Mouse (Mus musculus): ENCODE data around the gene Ccdc121. TPM values are rescaled to one million over a fixed set of nuclear protein-coding genes. Genes with fewer than 3 reads are reported as not detected.
A peak's percentile ranks its signal among the peaks of the same experiment; 100 is the strongest.

The Ccdc121 gene
- not detected in 2 replicates for polyA plus RNA-seq (2015; fragmentation: Nextera tagmentation; extraction: Ambion mirVana)

- Histone ChIP-seq H3K27ac (no peak within 1 kb of the TSS), H3K4me3 (replicated peaks) (no peak within 1 kb of the TSS), H3K36me3 (no peaks in the 10 kb centered on the region), H3K4me1 (replicated peaks) (no peaks in the 10 kb centered on the region), H3K27me3 (no peaks in the 10 kb centered on the region), H3K9ac (no peak within 1 kb of the TSS), H3K4me2 (no peak within 1 kb of the TSS), H3K9me3 (replicated peaks) (no peaks in the 10 kb centered on the region)
- DNase-seq (no peak), ATAC-seq (ENCODE audit: low read depth) (no peak)
- 44% methylated on average over 4 of the region's 4 CpGs for WGBS (ENCODE audit: insufficient replicate concordance)
These were observed at the start of gene Ccdc121 for GRCm38 (mm10) chr1:181511307-181511706. Gene Ccdc121 (minus strand): TSS chr1:181511451.

GRCm38 (mm10) chr1:181560325-181560724 is 49.1 kb upstream of the Ccdc121 start:
- no peaks in the 10 kb centered on the region for H3K27me3 ChIP-seq
- no peaks in the 10 kb centered on the region for H3K36me3 ChIP-seq
- H3K4me3 ChIP-seq (replicated peaks) = no peak overlapping the region
- H3K9me3 ChIP-seq (replicated peaks) = no peaks in the 10 kb centered on the region
- H3K27ac ChIP-seq = no peak overlapping the region
- ATAC-seq (ENCODE audit: low read depth) = no peak
- H3K4me2 ChIP-seq = no peak overlapping the region
- H3K9ac ChIP-seq = no peak overlapping the region
- 73% methylated on average over 6 of the region's 6 CpGs for WGBS (ENCODE audit: insufficient replicate concordance)
- DNase-seq = no peak
- H3K4me1 ChIP-seq (replicated peaks) = no peaks in the 10 kb centered on the region

GRCm38 (mm10) chr1:181559655-181560054 is 48.4 kb upstream of the Ccdc121 start:
- H3K4me2 ChIP-seq = no peak overlapping the region
- no peaks in the 10 kb centered on the region for H3K4me1 ChIP-seq (replicated peaks)
- H3K4me3 ChIP-seq (replicated peaks) = no peak overlapping the region
- no peaks in the 10 kb centered on the region for H3K27me3 ChIP-seq
- DNase-seq = no peak
- no peaks in the 10 kb centered on the region for H3K36me3 ChIP-seq
- no peak for ATAC-seq (ENCODE audit: low read depth)
- no peaks in the 10 kb centered on the region for H3K9me3 ChIP-seq (replicated peaks)
- 59% methylated on average over 10 of the region's 10 CpGs for WGBS (ENCODE audit: insufficient replicate concordance)
- no peak overlapping the region for H3K9ac ChIP-seq
- no peak overlapping the region for H3K27ac ChIP-seq

- ATAC-seq (ENCODE audit: low read depth) = no peak
- Histone ChIP-seq H3K27me3 (no peaks in the 10 kb centered on the region), H3K4me2 (no peak overlapping the region), H3K4me1 (replicated peaks) (no peaks in the 10 kb centered on the region), H3K9me3 (replicated peaks) (no peaks in the 10 kb centered on the region), H3K4me3 (replicated peaks) (no peak overlapping the region), H3K27ac (no peak overlapping the region), H3K9ac (no peak overlapping the region), H3K36me3 (no peaks in the 10 kb centered on the region)
- no peak for DNase-seq
- 35% methylated on average over 5 of the region's 5 CpGs for WGBS (ENCODE audit: insufficient replicate concordance)
These were observed 44.2 kb upstream of the Ccdc121 start for GRCm38 (mm10) chr1:181555475-181555874.

- no peak for ATAC-seq (ENCODE audit: low read depth)
- no peaks in the 10 kb centered on the region for H3K27me3 ChIP-seq
- no peak for DNase-seq
- H3K9me3 ChIP-seq (replicated peaks) = no peaks in the 10 kb centered on the region
- no peak overlapping the region for H3K27ac ChIP-seq
- H3K9ac ChIP-seq = no peak overlapping the region
- no peak overlapping the region for H3K4me3 ChIP-seq (replicated peaks)
- H3K4me1 ChIP-seq (replicated peaks) = no peaks in the 10 kb centered on the region
- 27% methylated on average over 10 of the region's 10 CpGs for WGBS (ENCODE audit: insufficient replicate concordance)
- H3K36me3 ChIP-seq = no peaks in the 10 kb centered on the region
- H3K4me2 ChIP-seq = no peak overlapping the region
These were observed 41.5 kb upstream of the Ccdc121 start for GRCm38 (mm10) chr1:181552533-181553410.

- DNase-seq (no peak), ATAC-seq (ENCODE audit: low read depth) (no peak)
- Histone ChIP-seq H3K4me2 (no peak overlapping the region), H3K4me3 (replicated peaks) (no peak overlapping the region), H3K4me1 (replicated peaks) (no peaks in the 10 kb centered on the region), H3K36me3 (no peaks in the 10 kb centered on the region), H3K9ac (no peak overlapping the region), H3K9me3 (replicated peaks) (no peaks in the 10 kb centered on the region), H3K27ac (no peak overlapping the region), H3K27me3 (no peaks in the 10 kb centered on the region)
- WGBS (ENCODE audit: insufficient replicate concordance) = 33% methylated on average over 5 of the region's 5 CpGs
These were observed 39.6 kb upstream of the Ccdc121 start for GRCm38 (mm10) chr1:181550826-181551225.

GRCm38 (mm10) chr1:181549987-181550386 is 38.7 kb upstream of the Ccdc121 start:
- no peak overlapping the region for H3K27ac ChIP-seq
- H3K9ac ChIP-seq = no peak overlapping the region
- no peak for ATAC-seq (ENCODE audit: low read depth)
- 73% methylated on average over 8 of the region's 8 CpGs for WGBS (ENCODE audit: insufficient replicate concordance)
- no peak overlapping the region for H3K4me2 ChIP-seq
- no peaks in the 10 kb centered on the region for H3K27me3 ChIP-seq
- no peak overlapping the region for H3K4me3 ChIP-seq (replicated peaks)
- no peaks in the 10 kb centered on the region for H3K4me1 ChIP-seq (replicated peaks)
- no peaks in the 10 kb centered on the region for H3K9me3 ChIP-seq (replicated peaks)
- no peaks in the 10 kb centered on the region for H3K36me3 ChIP-seq
- DNase-seq = no peak

GRCm38 (mm10) chr1:181545044-181545772 is 34.0 kb upstream of the Ccdc121 start:
- peak; percentile 27 for DNase-seq
- Histone ChIP-seq H3K9me3 (replicated peaks) (no peaks in the 10 kb centered on the region), H3K4me3 (replicated peaks) (no peak overlapping the region), H3K4me1 (replicated peaks) (no peaks in the 10 kb centered on the region), H3K36me3 (no peaks in the 10 kb centered on the region), H3K9ac (no peak overlapping the region), H3K27ac (no peak overlapping the region), H3K27me3 (peaks cover 7% of the 10 kb centered on the region), H3K4me2 (no peak overlapping the region)
- 24% methylated on average over 23 of the region's 23 CpGs for WGBS (ENCODE audit: insufficient replicate concordance)
- ATAC-seq (ENCODE audit: low read depth) = peak; percentile 29; the same call in 1 of the 2 replicates

- WGBS (ENCODE audit: insufficient replicate concordance) = 53% methylated on average over 5 of the region's 5 CpGs
- H3K4me1 ChIP-seq (replicated peaks) = no peaks in the 10 kb centered on the region
- no peak overlapping the region for H3K27ac ChIP-seq
- ATAC-seq (ENCODE audit: low read depth) (no peak), DNase-seq (no peak)
- H3K4me3 ChIP-seq (replicated peaks) = no peak overlapping the region
- no peak overlapping the region for H3K9ac ChIP-seq
- peaks cover 7% of the 10 kb centered on the region for H3K27me3 ChIP-seq
- no peaks in the 10 kb centered on the region for H3K36me3 ChIP-seq
- H3K9me3 ChIP-seq (replicated peaks) = no peaks in the 10 kb centered on the region
- no peak overlapping the region for H3K4me2 ChIP-seq
These were observed 32.6 kb upstream of the Ccdc121 start for GRCm38 (mm10) chr1:181543711-181544383.

- Histone ChIP-seq H3K4me1 (replicated peaks) (no peaks in the 10 kb centered on the region), H3K36me3 (no peaks in the 10 kb centered on the region), H3K4me3 (replicated peaks) (no peak overlapping the region), H3K27me3 (peaks cover 7% of the 10 kb centered on the region), H3K9me3 (replicated peaks) (no peaks in the 10 kb centered on the region), H3K4me2 (no peak overlapping the region), H3K9ac (no peak overlapping the region), H3K27ac (no peak overlapping the region)
- no peak for ATAC-seq (ENCODE audit: low read depth)
- no peak for DNase-seq
- 36% methylated on average over 22 of the region's 22 CpGs for WGBS (ENCODE audit: insufficient replicate concordance)
These were observed 28.9 kb upstream of the Ccdc121 start for GRCm38 (mm10) chr1:181539846-181540769.

All from liver, embryonic 13.5 days (tissue).